Mouse (Mus musculus) ES-E14 (cell line): ENCODE measurements at regions not wholly inside any gene's neighbourhood (a gene's known extent, or its start where the extent isn't known, plus 50 kb on each side); places are given as distances from the start of the nearest gene placed in this dataset.

Source experiments
- CHD2 ChIP-seq: IDR thresholded peaks from 2 replicates; pipeline ENCODE4 v1.6.1; 2014; ENCODE audit warnings: mild to moderate bottlenecking, low read depth, low read length, inconsistent platforms
- MAFK ChIP-seq: IDR thresholded peaks from 2 replicates; pipeline ENCODE4 v1.6.1; 2014; ENCODE audit warnings: mild to moderate bottlenecking, low read depth, low read length, inconsistent platforms; ENCODE audit not compliant: insufficient read depth
- ZC3H11A ChIP-seq: IDR thresholded peaks from 2 replicates; pipeline ENCODE4 v1.6.1; 2012; ENCODE audit warnings: low read depth, mild to moderate bottlenecking, inconsistent platforms, low read length, borderline replicate concordance

DNA sequence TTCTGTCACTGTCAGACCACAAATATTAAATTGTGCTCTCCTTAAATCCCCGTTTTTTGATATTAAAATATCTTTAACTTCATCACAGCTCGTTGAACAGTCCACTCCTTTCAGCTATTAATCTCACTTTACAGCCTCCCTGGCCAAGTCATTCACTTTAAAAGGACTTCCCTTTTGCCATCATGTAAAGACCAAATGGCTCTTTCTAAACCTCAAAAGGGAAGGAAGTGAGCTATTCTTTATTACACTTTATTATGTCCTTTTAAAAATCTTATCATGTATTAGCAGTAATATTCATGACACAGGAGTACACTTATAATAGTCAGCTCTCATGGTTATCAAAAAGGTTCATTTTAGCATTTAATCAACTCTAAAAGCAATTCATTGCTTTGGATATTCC lies 966.6 kb upstream of the Adgrl2 start:
- TF ChIP-seq MAFK = no peak
- TF ChIP-seq CHD2 = no peak
- TF ChIP-seq ZC3H11A = no peak
